Mouse (Mus musculus) regulatory T cell (primary cell): ENCODE measurements at regions not wholly inside any gene's neighbourhood (a gene's known extent, or its start where the extent isn't known, plus 50 kb on each side); places are given as distances from the start of the nearest gene placed in this dataset.

Source experiments
- in situ Hi-C: fragments of 300-600 bp; cut with MboI, MseI; formaldehyde crosslinking; loops from one replicate; pipeline ENCODE4 v1.15.1; 2025; ENCODE audit warnings: high pct_unique_total_duplicates

- in situ Hi-C loops = no loop called here
Measured at GRCm38 (mm10) chr11:71410582-71410981, 180.0 kb upstream of the Nlrp1b start.

GRCm38 (mm10) chr11:71411958-71412357 lies 181.4 kb upstream of the Nlrp1b start:
- in situ Hi-C loops = no loop called here

- in situ Hi-C loops = no loop called here
Measured at GRCm38 (mm10) chr11:71414403-71415140, 184.0 kb upstream of the Nlrp1b start.

GRCm38 (mm10) chr11:71415451-71415850 lies 184.9 kb upstream of the Nlrp1b start:
- in situ Hi-C loops = no loop called here

GRCm38 (mm10) chr11:71422291-71422840 lies 191.8 kb upstream of the Nlrp1b start:
- in situ Hi-C loops = no loop called here

GRCm38 (mm10) chr11:71423242-71423641 lies 192.7 kb upstream of the Nlrp1b start:
- in situ Hi-C loops = no loop called here

GRCm38 (mm10) chr11:71424879-71425278 lies 194.3 kb upstream of the Nlrp1b start:
- in situ Hi-C loops = no loop called here

GRCm38 (mm10) chr11:71429739-71430138 lies 199.2 kb upstream of the Nlrp1b start:
- in situ Hi-C loops = no loop called here

- in situ Hi-C loops = no loop called here
Measured at GRCm38 (mm10) chr11:71434241-71434640, 203.7 kb upstream of the Nlrp1b start.

- in situ Hi-C loops = no loop called here
Measured at GRCm38 (mm10) chr11:71434886-71435285, 204.4 kb upstream of the Nlrp1b start.

GRCm38 (mm10) chr11:71435745-71436144 lies 205.2 kb upstream of the Nlrp1b start:
- in situ Hi-C loops = no loop called here

- in situ Hi-C loops = no loop called here
Measured at GRCm38 (mm10) chr11:71436335-71436734, 205.8 kb upstream of the Nlrp1b start.

- in situ Hi-C loops = no loop called here
Measured at GRCm38 (mm10) chr11:71436801-71437200, 206.3 kb upstream of the Nlrp1b start.

- in situ Hi-C loops = no loop called here
Measured at GRCm38 (mm10) chr11:71439871-71440270, 209.3 kb upstream of the Nlrp1b start.

- in situ Hi-C loops = no loop called here
Measured at GRCm38 (mm10) chr11:71440392-71440791, 209.9 kb upstream of the Nlrp1b start.

GRCm38 (mm10) chr11:71444056-71444455 lies 213.5 kb upstream of the Nlrp1b start:
- in situ Hi-C loops = no loop called here

GRCm38 (mm10) chr11:71446641-71447040 lies 216.1 kb upstream of the Nlrp1b start:
- in situ Hi-C loops = no loop called here

GRCm38 (mm10) chr11:71447841-71448745 lies 217.6 kb upstream of the Nlrp1b start:
- in situ Hi-C loops = no loop called here

- in situ Hi-C loops = no loop called here
Measured at GRCm38 (mm10) chr11:71480094-71480493, 249.6 kb upstream of the Nlrp1b start.

GRCm38 (mm10) chr11:71497863-71498262 lies 251.9 kb upstream of the Wscd1 start:
- in situ Hi-C loops = no loop called here

- in situ Hi-C loops = no loop called here
Measured at GRCm38 (mm10) chr11:71498299-71498698, 251.4 kb upstream of the Wscd1 start.

- in situ Hi-C loops = no loop called here
Measured at GRCm38 (mm10) chr11:71502156-71502555, 247.6 kb upstream of the Wscd1 start.
